Mouse (Mus musculus): ENCODE measurements around the gene Cdk11b.

GRCm38 (mm10) chr4:155601091-155601996, 23.3 kb upstream of the Cdk11b start, which contains the start of gene Slc35e2:
- TF ChIP-seq CTCF (IDR thresholded peaks at IDR 0.05; ENCODE audit: low read depth) (peak; percentile 50), EP300 (IDR thresholded peaks at IDR 0.05; ENCODE audit: low read depth) (0 out of 2 replicates have a peak, but pooled peaks have one; percentile 0)

Data from liver, postnatal 0 days (tissue).